Mouse (Mus musculus): ENCODE measurements around the gene Med4.
"Not testable (repeated sequence)": the region's sequence is repeated elsewhere in the genome, so short reads cannot be mapped to it uniquely, and the experiment has no call there.

The Med4 gene

DNA sequence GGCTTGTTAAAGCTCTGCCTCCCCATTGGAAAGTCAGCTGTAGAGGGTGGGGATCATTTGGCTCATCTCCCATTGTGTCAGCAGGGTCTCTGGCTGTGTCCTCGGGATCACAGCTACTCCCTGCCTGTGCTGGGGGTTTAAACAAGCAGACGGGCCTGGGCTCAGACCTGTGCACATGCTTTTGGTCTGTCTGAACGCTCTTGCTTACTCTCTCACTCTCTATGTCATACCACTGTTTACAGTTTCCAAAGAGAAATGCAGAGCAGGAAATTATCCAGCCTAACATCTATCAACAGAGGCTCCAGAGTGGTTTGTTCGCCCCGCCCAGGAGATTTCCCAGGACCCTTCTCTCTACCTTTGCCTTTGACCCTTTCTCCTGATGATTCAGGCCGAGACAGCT is 8.1 kb upstream of the Med4 start:
- no peak for DNase-seq (ENCODE audit: low spot score in 2 of 2)

- DNase-seq (ENCODE audit: low spot score in 2 of 2): no peak
These were observed 7.1 kb upstream of the Med4 start for GRCm38 (mm10) chr14:73502591-73503184.

DNA sequence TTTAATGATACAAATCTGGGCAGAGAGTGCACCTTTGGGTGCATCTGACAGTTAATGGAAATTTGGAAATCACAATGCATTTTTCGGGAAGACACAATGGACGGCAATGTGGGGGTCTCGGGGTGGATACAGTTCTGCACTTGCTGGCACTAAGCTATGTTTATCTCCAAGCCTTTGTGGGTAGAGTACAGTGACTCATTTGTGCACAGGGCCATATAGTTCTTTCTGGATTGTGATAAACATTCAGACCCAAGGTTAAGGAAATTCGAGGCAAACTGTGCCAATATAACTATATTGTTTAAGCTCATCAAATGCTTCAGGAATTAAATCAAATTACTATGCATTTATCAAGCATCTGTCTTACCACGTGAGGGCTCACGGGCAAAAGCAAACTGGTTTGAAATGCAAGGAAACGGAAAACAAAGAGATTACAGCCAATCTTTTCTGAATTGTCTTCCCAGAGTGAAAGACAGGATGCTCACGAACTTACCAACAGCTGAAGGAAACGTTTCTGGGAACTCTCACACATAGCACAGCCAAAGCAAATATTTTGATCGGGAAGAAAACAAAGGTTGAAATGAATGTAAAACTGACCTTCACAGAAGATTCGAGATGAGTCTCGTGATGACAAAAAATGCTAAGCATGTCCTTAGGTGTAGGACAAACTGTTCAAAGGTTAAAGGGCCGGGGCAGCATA is 6.4 kb upstream of the Med4 start:
- DNase-seq (ENCODE audit: low spot score in 2 of 2): no peak

GRCm38 (mm10) chr14:73506283-73506682 is 3.5 kb upstream of the Med4 start:
- no peak for DNase-seq (ENCODE audit: low spot score in 2 of 2)

- DNase-seq (ENCODE audit: low spot score in 2 of 2): peak in 1 of 2 experiments; percentile 7
These were observed 2.6 kb upstream of the Med4 start for GRCm38 (mm10) chr14:73507200-73507599.

- peak; percentile 7 to 11 for DNase-seq (ENCODE audit: low spot score in 2 of 2)
These were observed 2.0 kb upstream of the Med4 start for GRCm38 (mm10) chr14:73507702-73508376.

DNA sequence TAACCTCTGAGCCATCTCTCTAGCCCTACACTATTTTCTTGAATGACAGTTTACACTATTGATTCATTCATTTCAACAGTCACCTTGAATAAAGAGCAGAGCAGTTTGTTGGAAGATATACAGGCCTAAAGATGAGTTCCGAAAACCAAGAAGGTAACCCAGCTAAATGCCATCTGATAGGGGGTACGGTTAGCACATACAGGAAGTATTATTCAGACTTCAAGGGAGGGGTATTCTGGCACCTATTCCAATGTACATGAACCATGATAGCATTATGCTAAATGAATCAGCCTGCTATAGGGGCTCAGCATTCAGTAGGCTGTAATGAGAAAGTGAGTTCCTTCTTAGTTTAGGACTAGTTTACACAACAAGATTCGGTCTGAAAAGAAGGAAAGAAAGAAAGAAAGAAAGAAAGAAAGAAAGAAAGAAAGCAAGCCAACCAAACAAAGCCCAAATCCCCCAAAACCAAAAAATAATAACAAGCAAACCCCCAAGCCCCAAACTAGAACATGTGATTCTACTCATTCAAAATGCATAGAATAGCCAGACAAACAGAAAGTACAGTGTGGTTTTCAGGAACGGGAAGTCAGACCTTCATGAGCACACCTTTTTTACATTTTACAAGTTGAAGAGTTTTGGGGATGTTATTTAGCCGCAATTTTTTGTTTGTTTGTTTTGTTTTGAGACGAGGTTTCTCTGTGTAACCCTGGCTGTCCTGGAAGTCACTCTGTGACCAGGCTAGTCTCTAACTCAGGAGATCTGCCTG is 1.0 kb upstream of the Med4 start:
- no peak for DNase-seq (ENCODE audit: low spot score in 2 of 2)

DNA sequence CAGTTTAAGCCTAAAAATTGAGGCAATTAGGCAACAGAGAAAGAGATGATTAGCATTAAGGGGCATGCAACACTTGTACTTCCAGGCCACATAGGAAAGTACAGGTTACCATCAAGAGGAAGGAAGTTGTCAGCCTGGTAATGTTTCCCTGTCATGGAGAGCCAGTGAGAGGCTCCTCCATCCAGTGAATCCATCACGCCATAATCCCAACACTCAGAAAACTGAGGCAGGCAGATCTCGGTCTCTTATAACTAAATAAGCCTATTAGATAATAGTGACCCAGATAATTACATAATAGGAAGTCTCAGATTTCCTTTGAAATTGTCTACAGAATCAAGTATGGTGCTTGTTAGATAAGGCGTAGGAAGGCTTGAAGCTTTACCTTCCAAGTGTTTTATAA is 14.3 kb downstream of the Med4 start:
- no peak for DNase-seq (ENCODE audit: low spot score in 2 of 2)

- peak; percentile 94 for DNase-seq (ENCODE audit: low spot score in 2 of 2)
These were observed 15.1 kb downstream of the Med4 start, which contains the start of gene Sucla2 for GRCm38 (mm10) chr14:73524766-73525448. Gene Sucla2 (plus strand): TSS chr14:73525319.

- DNase-seq (ENCODE audit: low spot score in 2 of 2): not testable (repeated sequence)
These were observed 18.8 kb downstream of the Med4 start for GRCm38 (mm10) chr14:73528661-73529060.

- DNase-seq (ENCODE audit: low spot score in 2 of 2): no peak
These were observed 24.1 kb downstream of the Med4 start for GRCm38 (mm10) chr14:73533755-73534465.

DNA sequence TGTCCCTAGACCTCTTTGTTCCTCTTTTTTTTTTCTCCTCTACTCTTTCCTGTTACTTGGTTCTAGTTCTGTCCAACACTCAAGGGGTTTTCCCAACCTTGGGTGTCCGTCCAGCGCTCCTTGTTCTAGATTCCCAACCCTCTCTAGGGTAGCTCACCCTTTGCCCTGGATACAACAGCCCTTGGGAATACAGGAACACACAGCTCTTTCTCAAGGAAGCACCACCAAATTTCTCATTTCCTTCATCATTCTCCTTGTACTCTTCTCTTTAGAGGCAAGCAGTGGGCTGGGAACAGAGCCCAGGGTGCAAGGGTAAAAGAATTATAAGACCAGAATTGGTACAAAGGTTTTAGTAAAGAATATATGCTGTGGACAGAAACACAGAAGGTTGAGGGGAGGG is 25.8 kb downstream of the Med4 start:
- no peak for DNase-seq (ENCODE audit: low spot score in 2 of 2)

GRCm38 (mm10) chr14:73543781-73544180 is 34.0 kb downstream of the Med4 start:
- no peak for DNase-seq (ENCODE audit: low spot score in 2 of 2)

DNA sequence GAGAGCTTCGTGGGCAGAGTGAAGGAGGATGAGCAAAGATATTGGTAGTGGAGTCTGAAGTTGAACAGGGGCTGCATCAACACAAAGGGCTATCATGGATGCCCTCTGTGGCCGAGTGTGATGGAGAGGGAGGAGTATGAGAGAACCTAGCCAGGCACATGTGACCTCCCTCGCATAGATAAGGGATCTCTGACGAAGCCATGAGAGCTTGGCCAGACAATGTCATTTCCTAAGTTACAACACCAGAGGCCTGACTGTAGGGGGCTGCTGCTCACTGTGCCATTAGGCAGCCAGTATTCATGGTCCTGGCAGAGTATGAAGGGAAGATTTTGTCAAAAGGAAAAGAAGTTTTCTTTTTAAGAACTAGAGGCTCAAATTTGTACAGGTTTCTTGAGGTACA is 37.2 kb downstream of the Med4 start:
- DNase-seq (ENCODE audit: low spot score in 2 of 2): no peak

- DNase-seq (ENCODE audit: low spot score in 2 of 2): no peak
These were observed 38.2 kb downstream of the Med4 start, which contains the start of gene Nudt15 for GRCm38 (mm10) chr14:73548051-73548450. Gene Nudt15 (minus strand): TSS chr14:73548242.

DNA sequence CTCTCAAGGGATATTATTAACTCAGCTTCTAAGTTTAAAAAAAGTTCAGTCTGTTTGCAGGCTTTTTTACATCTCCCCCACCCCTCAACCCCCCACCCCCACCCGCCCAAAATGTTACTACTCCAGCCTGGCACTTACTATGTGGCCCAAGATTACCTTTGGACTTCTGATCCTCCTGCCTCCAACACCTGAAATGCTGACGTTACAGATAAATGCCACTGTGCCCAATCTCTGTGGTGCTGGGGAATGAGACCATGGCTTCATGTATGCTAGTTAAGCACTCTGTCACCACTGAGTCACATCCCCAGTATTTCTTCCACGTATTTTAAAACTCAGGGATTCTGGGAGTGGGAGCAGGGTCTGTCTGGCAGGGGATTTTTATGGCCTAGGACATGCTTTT is 40.5 kb downstream of the Med4 start:
- no peak for DNase-seq (ENCODE audit: low spot score in 2 of 2)

DNA sequence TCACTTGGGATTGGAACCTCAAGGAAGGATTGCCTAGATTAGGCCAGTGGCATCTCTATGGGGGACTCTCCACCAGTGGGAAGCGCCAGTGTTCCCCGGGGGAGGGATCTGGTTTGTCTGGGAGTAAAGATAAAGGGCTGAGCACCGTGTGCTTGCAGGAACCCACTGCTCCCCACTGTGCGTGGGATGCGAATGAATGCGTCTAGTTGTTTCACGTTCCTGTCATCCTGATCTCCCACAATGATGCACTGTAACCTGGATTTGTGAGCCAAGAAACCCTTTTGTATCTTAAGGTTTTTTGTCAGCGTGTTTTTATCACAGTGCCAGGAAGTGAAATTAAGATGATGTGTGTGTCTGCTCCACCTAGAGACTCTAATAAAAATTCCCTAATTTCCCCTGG is 40.9 kb downstream of the Med4 start:
- no peak for DNase-seq (ENCODE audit: low spot score in 2 of 2)

DNA sequence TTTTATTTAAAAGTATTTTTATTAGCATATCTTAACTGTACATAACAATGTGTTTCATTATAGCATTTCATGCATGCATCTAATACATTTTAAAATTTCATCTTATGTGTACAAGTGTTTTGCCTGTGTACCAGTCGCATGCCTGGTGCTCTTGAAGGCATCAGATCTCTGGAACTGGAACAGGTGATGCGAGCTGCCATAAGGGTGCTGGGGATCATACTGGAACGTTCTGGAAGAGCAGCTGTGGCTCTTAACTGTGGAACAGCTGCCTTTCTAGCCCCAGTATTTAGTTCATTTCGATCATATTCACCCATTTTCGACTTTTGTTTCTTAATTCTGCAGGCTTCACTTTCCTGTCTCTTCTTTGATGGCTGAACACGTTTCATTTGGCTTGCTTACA is 41.3 kb downstream of the Med4 start:
- DNase-seq (ENCODE audit: low spot score in 2 of 2): no peak

DNA sequence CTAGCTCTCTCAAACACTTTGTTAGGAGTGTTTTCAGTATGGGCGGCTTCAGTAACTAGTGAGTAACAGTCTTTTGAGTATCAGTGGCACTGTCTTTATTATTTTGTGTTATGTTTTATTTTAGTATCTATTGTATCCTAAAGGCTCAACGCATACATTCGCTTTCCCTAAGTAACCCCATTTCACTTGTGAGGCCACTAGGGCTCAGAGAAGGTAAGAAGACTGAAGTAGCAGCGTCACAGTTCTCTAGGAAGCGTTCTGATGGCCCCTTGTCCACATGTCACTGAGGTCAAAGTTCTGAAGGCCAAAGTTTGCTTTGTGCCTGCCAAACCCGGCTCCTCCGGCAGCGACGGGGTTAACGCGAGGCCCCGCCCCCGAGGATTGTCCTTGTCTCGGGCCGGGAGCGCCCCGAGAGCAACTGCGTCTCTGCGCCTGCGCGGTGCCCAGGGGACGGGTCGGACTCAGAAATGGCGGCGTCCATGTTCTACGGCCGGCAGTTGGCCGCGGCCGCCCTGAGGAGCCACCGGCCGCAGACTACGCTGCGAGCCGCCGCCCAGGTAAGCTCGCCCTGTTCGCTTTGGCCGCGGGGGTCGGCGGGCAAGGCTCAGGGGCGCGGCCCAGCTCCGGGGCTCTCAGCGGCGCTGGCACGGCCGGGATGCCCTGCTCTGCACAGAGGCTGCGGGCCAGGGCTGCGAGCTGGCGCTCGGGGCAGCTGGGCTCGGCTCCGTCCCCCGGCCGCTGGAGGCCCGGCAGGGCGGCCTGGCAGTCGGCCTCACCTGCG is 42.7 kb downstream of the Med4 start:
- DNase-seq (ENCODE audit: low spot score in 2 of 2): peak; percentile 92 to 93

DNA sequence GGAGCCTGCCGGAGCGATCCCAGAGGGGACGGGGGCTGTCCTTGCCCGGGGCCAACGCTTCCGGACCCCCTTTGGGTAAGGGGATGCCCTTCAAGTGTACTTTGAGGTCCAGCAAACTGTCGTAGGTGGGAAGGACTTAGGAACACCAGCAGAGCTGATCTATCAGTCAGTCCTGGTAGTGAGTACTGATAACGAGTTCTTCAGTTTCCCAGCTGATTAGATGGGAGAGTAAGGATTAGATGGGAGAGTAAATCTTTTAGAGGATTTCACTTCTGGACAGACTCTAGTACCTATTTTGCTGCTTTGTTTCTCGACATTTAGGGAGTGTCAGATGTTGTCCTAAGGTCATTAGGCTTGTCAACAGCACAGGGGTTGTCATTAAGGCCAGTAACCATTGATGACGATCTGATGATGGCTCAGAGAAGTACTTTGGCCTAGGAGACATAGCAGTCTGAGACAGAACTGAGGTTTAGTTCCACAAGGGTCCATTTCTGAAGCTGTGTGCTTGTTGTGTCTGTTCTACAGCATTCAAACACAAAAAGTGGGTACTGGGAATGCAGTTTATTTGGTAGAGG is 43.4 kb downstream of the Med4 start:
- DNase-seq (ENCODE audit: low spot score in 2 of 2): no peak
